Mouse (Mus musculus) thymus, adult 2 months (tissue): Measurements from ENCODE around the gene Slc7a8.

Source experiments
- CTCF ChIP-seq: fragments of 200-500 bp; IDR thresholded peaks from 2 replicates; pipeline ENCODE4 v1.5.1; 2012; ENCODE audit warnings: mild to moderate bottlenecking, control low read depth, low read length, moderate library complexity, borderline replicate concordance; ENCODE audit not compliant: control insufficient read depth, poor library complexity, insufficient read depth; ENCODE audit errors: extremely low read depth
- POLR2A ChIP-seq: fragments of 200-500 bp; IDR thresholded peaks from 2 replicates; pipeline ENCODE4 v1.6.1; 2012; ENCODE audit warnings: mild to moderate bottlenecking, low read length, control low read depth, moderate library complexity; ENCODE audit not compliant: control insufficient read depth, poor library complexity, insufficient read depth; ENCODE audit errors: extremely low read depth

GRCm38 (mm10) chr14:54730305-54730704 is 51.4 kb downstream of the Slc7a8 start:
- TF ChIP-seq CTCF (no peak), POLR2A (no peak)
